Mouse (Mus musculus): ENCODE measurements around the gene Cacng7.
"Not testable (repeated sequence)": the region's sequence is repeated elsewhere in the genome, so short reads cannot be mapped to it uniquely, and the experiment has no call there.

Cacng7 gene

DNA sequence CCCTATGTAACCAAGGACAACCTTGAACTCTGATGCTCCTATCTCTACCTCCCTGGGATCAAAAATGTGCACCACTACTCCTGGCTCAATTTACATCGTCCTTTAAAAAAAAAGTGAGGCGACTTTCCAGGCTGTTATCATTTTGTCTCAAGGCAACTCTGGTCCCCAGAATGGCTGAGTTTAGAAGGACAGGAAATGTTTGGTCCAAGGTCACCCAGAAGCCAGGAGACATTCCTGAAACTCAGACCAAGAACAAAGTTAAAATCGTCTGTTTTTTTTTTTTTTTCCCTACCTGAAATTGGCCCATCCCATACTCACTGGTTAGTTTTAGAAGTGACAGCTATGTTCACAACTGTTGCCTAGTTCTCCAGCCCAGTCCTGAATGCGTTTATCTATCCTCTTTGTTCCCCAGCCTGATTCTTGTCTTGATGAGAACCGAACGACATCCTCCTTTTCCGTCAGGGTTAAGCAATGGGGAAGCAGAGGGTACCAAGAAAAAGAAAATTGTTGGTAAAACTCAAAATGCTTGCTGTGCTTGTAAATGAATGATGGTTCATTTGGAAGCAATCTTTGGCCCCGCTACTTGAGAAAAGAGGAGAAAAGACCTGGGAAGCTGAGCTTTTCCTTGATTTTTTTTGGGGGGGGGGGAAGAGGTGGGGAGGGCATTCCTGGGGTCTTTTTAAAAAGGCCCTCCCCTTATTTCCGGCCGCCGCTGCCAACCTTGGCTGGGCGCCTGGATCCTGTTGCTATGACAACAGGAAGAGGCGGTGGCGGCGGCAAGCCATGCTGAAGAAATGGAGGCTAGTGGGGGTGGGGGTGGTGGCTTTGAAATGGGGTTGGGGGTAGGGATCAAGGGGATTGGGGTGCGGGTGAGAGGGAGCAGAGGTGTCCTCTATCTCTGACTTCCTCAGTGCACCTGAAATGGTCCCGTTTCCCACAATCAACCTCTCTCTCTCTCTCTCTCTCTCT, 57.0 kb downstream of the Cacng7 start:
- no peak for DNase-seq (ENCODE audit: low read depth)

DNA sequence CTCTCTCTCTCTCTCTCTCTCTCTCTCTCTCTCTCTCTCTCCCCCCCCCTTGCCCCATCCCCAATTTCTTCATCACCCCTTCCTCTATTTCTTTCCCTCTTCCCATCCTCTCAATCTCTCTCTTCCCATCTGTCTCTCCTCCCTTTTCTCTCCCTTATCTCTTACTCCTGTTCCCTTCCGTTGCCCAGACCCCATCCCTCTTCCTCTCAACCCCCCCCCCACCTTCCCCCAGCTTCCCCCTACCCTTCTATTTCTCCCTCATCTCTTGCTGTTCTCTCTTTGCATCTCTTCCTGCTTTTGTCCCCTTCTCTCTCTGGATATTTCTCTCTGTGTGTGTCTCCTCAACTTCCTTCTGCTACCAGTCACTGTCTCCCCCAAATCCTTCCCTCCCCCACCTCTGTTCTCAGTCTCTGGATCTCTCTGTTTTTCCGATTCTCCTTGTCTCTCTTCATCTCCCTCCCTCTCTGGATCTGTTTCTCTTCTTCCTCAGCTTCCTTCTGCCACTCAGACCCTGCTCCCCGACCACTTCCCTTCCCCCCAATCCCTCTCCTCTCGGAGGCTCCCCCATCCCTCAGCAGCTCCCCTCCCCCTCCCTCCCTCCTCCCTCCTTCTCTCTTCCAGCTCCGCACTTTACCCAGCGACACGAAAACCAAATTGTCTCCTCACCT, 57.8 kb downstream of the Cacng7 start, which contains the start of gene Cacng8:
Cacng8 (plus strand) TSS at position 271 of the 668 bp plus-strand sequence.
- no peak for DNase-seq (ENCODE audit: low read depth)

GRCm38 (mm10) chr7:3391081-3391451, 58.3 kb downstream of the Cacng7 start:
- DNase-seq (ENCODE audit: low read depth): no peak

DNA sequence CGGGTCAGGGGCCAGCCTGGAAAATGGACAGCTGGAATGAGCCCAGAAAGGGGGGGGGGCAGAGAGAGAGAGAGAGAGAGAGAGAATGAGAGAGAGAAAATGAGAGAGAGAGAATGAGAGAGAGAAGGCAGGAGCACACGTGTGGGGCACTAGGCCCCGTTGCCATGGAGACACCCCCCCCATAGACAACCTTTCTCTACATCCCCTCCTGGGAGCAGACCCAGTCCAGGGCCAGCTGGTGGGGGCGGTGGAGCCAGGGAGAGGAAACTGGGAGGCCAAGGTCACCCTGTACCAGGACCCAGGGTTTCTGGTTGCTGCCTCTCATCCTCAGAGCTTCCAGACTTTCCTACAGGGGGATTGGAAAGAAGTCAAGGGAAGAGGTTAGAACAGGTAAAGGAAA, 59.1 kb downstream of the Cacng7 start:
- no peak for DNase-seq (ENCODE audit: low read depth)

DNA sequence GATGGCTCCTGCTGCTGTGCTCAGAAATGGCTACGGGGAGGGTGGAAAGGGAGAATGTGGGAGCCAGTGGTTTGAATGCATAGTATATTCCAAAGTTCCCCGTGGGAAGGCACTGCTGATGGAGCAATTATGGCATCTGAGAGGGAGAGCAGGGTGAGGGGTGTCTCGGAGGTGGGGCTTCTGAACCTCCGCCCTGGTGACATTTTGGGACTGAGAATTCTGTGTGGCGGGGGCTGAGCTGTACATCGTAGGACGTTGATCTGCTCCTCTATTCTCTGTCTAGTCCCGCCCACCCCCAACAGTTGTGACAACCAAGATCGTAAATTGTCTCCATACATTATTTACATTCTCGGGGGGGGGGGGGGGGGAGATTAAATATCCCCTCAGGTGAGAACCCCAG, 64.6 kb downstream of the Cacng7 start:
- no peak for DNase-seq (ENCODE audit: low read depth)

DNA sequence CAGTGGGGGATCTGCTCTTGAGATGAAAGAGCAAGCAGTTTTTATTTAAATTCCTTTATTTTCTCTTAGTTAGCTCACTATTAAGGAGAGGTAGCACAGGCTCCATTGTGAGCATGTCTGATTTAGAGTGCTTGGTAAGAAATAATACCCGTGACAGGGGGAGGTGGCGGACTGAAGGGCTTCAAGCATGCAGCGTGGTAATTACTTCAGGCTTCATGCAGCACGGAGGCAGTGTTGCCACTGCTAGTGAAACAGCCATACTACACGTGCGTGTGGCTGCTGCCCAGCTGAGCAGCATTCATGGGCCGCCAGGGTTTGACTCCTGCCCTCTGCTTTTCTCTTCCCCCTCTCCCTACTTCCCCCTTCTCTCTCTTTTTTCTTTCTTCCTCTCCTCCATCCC, 65.0 kb downstream of the Cacng7 start:
- DNase-seq (ENCODE audit: low read depth): no peak

- DNase-seq (ENCODE audit: low read depth): not testable (repeated sequence)
These were observed 65.6 kb downstream of the Cacng7 start for GRCm38 (mm10) chr7:3398363-3398762.

GRCm38 (mm10) chr7:3399937-3400336, 67.2 kb downstream of the Cacng7 start:
- no peak for DNase-seq (ENCODE audit: low read depth)

DNA sequence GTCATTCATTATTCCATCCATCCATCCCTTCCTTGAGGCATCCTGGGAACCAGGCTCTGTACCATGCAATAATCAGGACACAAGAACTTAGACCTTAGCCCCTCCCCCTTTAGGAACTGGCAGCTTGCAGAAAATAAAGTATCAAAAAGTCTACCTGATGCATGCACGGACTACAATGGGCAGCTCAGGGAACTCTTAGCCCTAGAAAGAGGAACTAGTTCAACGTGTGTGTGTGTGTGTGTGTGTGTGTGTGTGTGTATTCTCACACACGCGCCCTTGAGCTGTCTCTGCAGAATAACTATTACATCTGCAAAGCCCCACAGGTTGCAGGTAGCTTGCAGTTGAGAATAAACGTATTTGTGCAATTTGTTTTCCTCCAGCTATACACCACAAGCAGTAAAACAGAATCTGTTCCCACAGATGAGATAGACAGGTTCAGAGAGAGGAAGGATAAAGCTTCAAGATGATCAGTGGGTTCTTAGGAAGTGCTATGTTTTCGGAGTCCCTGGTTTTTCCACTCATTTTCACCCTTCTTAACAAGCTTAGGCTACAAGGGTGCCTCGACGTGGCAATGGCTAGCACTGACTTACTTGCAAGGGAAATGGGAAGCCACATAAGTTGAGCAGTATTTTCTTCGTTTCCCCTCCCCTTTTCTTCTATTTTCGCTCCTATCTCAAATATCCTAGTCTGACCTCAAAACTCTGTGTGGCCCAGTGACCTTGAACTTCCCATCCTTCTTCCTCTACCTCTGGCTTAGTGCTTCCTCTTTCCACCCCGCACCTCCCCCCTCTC, 77.2 kb downstream of the Cacng7 start:
- DNase-seq (ENCODE audit: low read depth): no peak

- DNase-seq (ENCODE audit: low read depth): peak; percentile 58
These were observed 78.6 kb downstream of the Cacng7 start for GRCm38 (mm10) chr7:3411160-3411941.

- DNase-seq (ENCODE audit: low read depth): peak; percentile 30
These were observed 79.3 kb downstream of the Cacng7 start for GRCm38 (mm10) chr7:3412036-3412435.

DNA sequence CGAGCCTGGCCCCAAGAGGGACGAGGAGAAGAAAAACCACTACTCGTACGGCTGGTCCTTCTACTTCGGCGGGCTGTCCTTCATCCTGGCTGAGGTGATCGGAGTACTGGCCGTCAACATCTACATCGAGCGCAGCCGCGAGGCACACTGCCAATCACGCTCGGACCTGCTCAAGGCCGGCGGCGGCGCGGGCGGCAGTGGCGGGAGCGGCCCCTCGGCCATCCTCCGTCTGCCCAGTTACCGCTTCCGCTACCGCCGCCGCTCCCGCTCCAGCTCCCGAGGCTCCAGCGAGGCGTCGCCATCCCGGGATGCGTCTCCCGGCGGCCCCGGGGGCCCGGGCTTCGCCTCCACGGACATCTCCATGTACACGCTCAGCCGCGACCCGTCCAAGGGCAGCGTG, 82.1 kb downstream of the Cacng7 start:
- no peak for DNase-seq (ENCODE audit: low read depth)

- no peak for DNase-seq (ENCODE audit: low read depth)
These were observed 82.6 kb downstream of the Cacng7 start for GRCm38 (mm10) chr7:3415378-3415777.
